Mouse (Mus musculus) CH12.LX (cell line): ENCODE data around the gene Fkbp1b. TPM values are rescaled to one million over a fixed set of nuclear protein-coding genes. Genes with fewer than 3 reads are reported as not detected.

Source experiments
- DNase-seq: peaks from one replicate; pipeline ENCODE4 v3.0.0-alpha.2; 2013; ENCODE audit errors: extremely low read depth
- H3K27ac ChIP-seq: 2 replicates; pipeline ENCODE4 v1.5.1; 2012; ENCODE audit warnings: low read depth, mild to moderate bottlenecking, control low read depth, moderate library complexity; ENCODE audit not compliant: insufficient read depth
- H3K27me3 ChIP-seq: replicated peaks from 2 replicates; pipeline ENCODE3; 2012; ENCODE audit warnings: inconsistent platforms
- H3K36me3 ChIP-seq, 2 experiments: replicated peaks in 1 of 2; 2 replicates each; pipeline versions ENCODE3 to v1.6.1; 2012; ENCODE audit warnings: inconsistent platforms in 1 of 2, low read length in 1 of 2, mild to moderate bottlenecking in 1 of 2, mixed read lengths in 1 of 2, moderate library complexity in 1 of 2; ENCODE audit not compliant: control insufficient read depth in 1 of 2, insufficient read depth in 1 of 2
- H3K4me1 ChIP-seq, 2 experiments: 2 replicates each; pipeline ENCODE4 v1.6.1; 2012; ENCODE audit warnings: inconsistent platforms in 1 of 2, moderate library complexity in 1 of 2; ENCODE audit not compliant: insufficient read depth in 2 of 2, control insufficient read depth in 1 of 2
- H3K4me2 ChIP-seq: 2 replicates; pipeline ENCODE4 v1.6.1; 2012; ENCODE audit warnings: low read depth, mild to moderate bottlenecking, control low read depth; ENCODE audit not compliant: poor library complexity, insufficient read depth, severe bottlenecking
- H3K4me3 ChIP-seq, 3 experiments: fragments of 150-350 bp in 1 of 3; sonication (generic) in 1 of 3; replicated peaks in 1 of 3; 2 replicates each; pipeline versions ENCODE3 to v1.5.1; 2011 to 2012; ENCODE audit warnings: low read depth in 2 of 3, low read length in 2 of 3, mild to moderate bottlenecking in 2 of 3, moderate library complexity in 2 of 3, control low read depth in 1 of 3, improper control_type of control experiment in 1 of 3, inconsistent platforms in 1 of 3, mixed read lengths in 1 of 3; ENCODE audit not compliant: poor library complexity in 1 of 3
- H3K79me2 ChIP-seq: replicated peaks from 2 replicates; pipeline ENCODE4 v1.6.1; 2012; ENCODE audit warnings: mild to moderate bottlenecking, moderate library complexity; ENCODE audit not compliant: control insufficient read depth, poor library complexity, insufficient read depth, severe bottlenecking; ENCODE audit errors: extremely low read depth
- H3K9ac ChIP-seq: 2 replicates; pipeline ENCODE4 v1.6.1; 2012; ENCODE audit warnings: low read depth, mild to moderate bottlenecking, control low read depth, moderate library complexity; ENCODE audit not compliant: insufficient read depth
- H3K9me3 ChIP-seq: replicated peaks from 2 replicates; pipeline ENCODE3; 2012; ENCODE audit warnings: low read length, inconsistent platforms, mixed read lengths
- CHD1 ChIP-seq: IDR thresholded peaks from 2 replicates; pipeline ENCODE4 v1.6.1; 2012; ENCODE audit warnings: low read depth, low read length, improper control_type of control experiment, inconsistent platforms
- CHD2 ChIP-seq: IDR thresholded peaks from 2 replicates; pipeline ENCODE4 v1.6.1; 2011; ENCODE audit warnings: low read length, improper control_type of control experiment
- CTCF ChIP-seq, 2 experiments: IDR thresholded peaks in 1 of 2; conservative IDR thresholded peaks in 1 of 2; 2 replicates each; pipeline ENCODE4 v1.5.1; 2011 to 2012; ENCODE audit warnings: low read depth in 2 of 2, low read length in 2 of 2, improper control_type of control experiment in 1 of 2, inconsistent platforms in 1 of 2, mild to moderate bottlenecking in 1 of 2, moderate library complexity in 1 of 2
- ELF1 ChIP-seq: IDR thresholded peaks from 2 replicates; pipeline ENCODE4 v1.6.1; 2014; ENCODE audit warnings: low read depth, mild to moderate bottlenecking, inconsistent platforms, low read length, improper control_type of control experiment
- ETS1 ChIP-seq: conservative IDR thresholded peaks from 2 replicates; pipeline ENCODE4 v1.6.1; 2012; ENCODE audit warnings: low read depth, mild to moderate bottlenecking, inconsistent platforms, low read length, improper control_type of control experiment, moderate library complexity
- GABPA ChIP-seq: IDR thresholded peaks from 2 replicates; pipeline ENCODE4 v1.6.1; 2012; ENCODE audit warnings: low read depth, low read length, improper control_type of control experiment, inconsistent platforms; ENCODE audit not compliant: insufficient replicate concordance
- IRF4 ChIP-seq: IDR thresholded peaks from 2 replicates; pipeline ENCODE4 v1.6.1; 2014; ENCODE audit warnings: low read depth, mild to moderate bottlenecking, inconsistent platforms, low read length, improper control_type of control experiment
- JUN ChIP-seq: IDR thresholded peaks from 2 replicates; pipeline ENCODE4 v1.6.1; 2011; ENCODE audit warnings: low read depth, mild to moderate bottlenecking, low read length, improper control_type of control experiment, moderate library complexity; ENCODE audit not compliant: insufficient read depth
- JUND ChIP-seq: conservative IDR thresholded peaks from 2 replicates; pipeline ENCODE4 v1.6.1; 2011; ENCODE audit warnings: low read depth, low read length, improper control_type of control experiment
- KAT2A ChIP-seq: IDR thresholded peaks from 2 replicates; pipeline ENCODE4 v1.6.1; 2012; ENCODE audit warnings: low read length, improper control_type of control experiment, inconsistent platforms; ENCODE audit not compliant: insufficient replicate concordance
- MEF2A ChIP-seq: IDR thresholded peaks from 2 replicates; pipeline ENCODE4 v1.6.1; 2014; ENCODE audit warnings: low read depth, mild to moderate bottlenecking, inconsistent platforms, low read length, improper control_type of control experiment, borderline replicate concordance
- MXI1 ChIP-seq: IDR thresholded peaks from 2 replicates; pipeline ENCODE4 v1.6.1; 2011; ENCODE audit warnings: mild to moderate bottlenecking, low read depth, low read length, improper control_type of control experiment
- PAX5 ChIP-seq: IDR thresholded peaks from 2 replicates; pipeline ENCODE4 v1.6.1; 2012; ENCODE audit warnings: low read length, inconsistent platforms, mixed read lengths
- POLR2A ChIP-seq: IDR thresholded peaks from 2 replicates; pipeline ENCODE4 v1.6.1; 2011; ENCODE audit warnings: low read depth, mild to moderate bottlenecking, improper control_type of control experiment, low read length
- RAD21 ChIP-seq: IDR thresholded peaks from 2 replicates; pipeline ENCODE4 v1.6.1; 2011; ENCODE audit warnings: low read depth, mild to moderate bottlenecking, low read length, improper control_type of control experiment, moderate library complexity
- RCOR1 ChIP-seq: conservative IDR thresholded peaks from 2 replicates; pipeline ENCODE4 v1.6.1; 2012; ENCODE audit warnings: low read depth, mild to moderate bottlenecking, inconsistent platforms, low read length, improper control_type of control experiment
- SIN3A ChIP-seq: IDR thresholded peaks from 2 replicates; pipeline ENCODE4 v1.6.1; 2012; ENCODE audit warnings: low read length, improper control_type of control experiment, inconsistent platforms
- TBP ChIP-seq: conservative IDR thresholded peaks from 2 replicates; pipeline ENCODE4 v1.6.1; 2011; ENCODE audit warnings: low read depth, low read length, improper control_type of control experiment
- USF1 ChIP-seq: IDR thresholded peaks from 2 replicates; pipeline ENCODE4 v1.6.1; 2014; ENCODE audit warnings: low read depth, mild to moderate bottlenecking, inconsistent platforms, low read length, improper control_type of control experiment
- ZKSCAN1 ChIP-seq: IDR thresholded peaks from 2 replicates; pipeline ENCODE4 v1.6.1; 2012; ENCODE audit warnings: low read depth, inconsistent platforms, low read length, improper control_type of control experiment, borderline replicate concordance
- ZMIZ1 ChIP-seq: IDR thresholded peaks from 2 replicates; pipeline ENCODE4 v1.6.1; 2012; ENCODE audit warnings: low read depth, mild to moderate bottlenecking, inconsistent platforms, low read length, improper control_type of control experiment
- ZNF384 ChIP-seq: IDR thresholded peaks from 2 replicates; pipeline ENCODE4 v1.6.1; 2012; ENCODE audit warnings: low read depth, low read length, improper control_type of control experiment, inconsistent platforms
- dilution Hi-C: fragments of 300-500 bp; cut with MboI; formaldehyde crosslinking; loops from 2 replicates; pipeline ENCODE4 v1.14.3; 2020; ENCODE audit warnings: low sequenced_read_pairs; ENCODE audit not compliant: extremely low pct_unique_long_range_greater_than_20kb, extremely low pct_ligation_motif_present
- in situ Hi-C: fragments of 300-500 bp; cut with MboI; formaldehyde crosslinking; loops from 3 replicates; pipeline ENCODE4 v1.14.3; 2019; ENCODE audit warnings: low sequenced_read_pairs, low pct_ligation_motif_present, low pct_unique_long_range_greater_than_20kb, mixed read lengths
- polyA plus RNA-seq: library from polyadenylated mRNA; unstranded; fragments of >175 nt; gene quantifications from 2 replicates; pipeline ENCODE4 v1.2.1, GENCODE M21; 2012; ENCODE audit warnings: low read depth; ENCODE audit not compliant: insufficient read length
- total RNA-seq, 2 experiments: library from RNA; depleted of rRNA; stranded (reverse); fragments of 300-350 nt in 1 of 2; fragments of >200 nt in 1 of 2; gene quantifications; 2 replicates each; pipeline ENCODE4 v1.2.3; 2012 to 2014

Gene Fkbp1b
- total and polyA plus RNA-seq, 3 experiments = 0.38 TPM; not detected in 2

DNA sequence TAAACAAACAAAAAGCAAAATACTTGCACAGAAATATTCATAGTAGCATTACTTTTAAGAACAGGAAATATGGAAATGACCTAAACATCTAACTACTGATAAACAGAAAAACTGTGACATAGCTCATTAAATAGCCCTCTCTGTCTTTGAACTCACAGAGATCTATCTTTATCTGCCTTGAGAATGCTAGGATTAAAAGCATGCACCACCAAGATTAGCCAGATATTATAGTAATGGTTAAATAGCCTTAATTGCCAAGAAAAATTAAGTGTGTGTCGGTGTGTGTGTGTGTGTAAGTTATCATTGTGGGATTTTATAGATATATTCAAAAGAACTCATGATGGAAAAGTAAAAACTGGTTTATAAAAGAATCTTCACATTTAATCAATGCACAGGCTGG, 48.5 kb upstream of the Fkbp1b start:
- no peaks in the 10 kb centered on the region for H3K27me3 ChIP-seq
- TF ChIP-seq CHD1 (no peak), MEF2A (no peak), RCOR1 (no peak), POLR2A (no peak), IRF4 (no peak), ETS1 (no peak), CHD2 (no peak), ZMIZ1 (no peak), USF1 (no peak), ZKSCAN1 (no peak), ELF1 (no peak), ZNF384 (no peak), GABPA (no peak), JUN (no peak)
- TF ChIP-seq, all 38 proteins: peak for 0
- Histone ChIP-seq H3K4me2 (no peak overlapping the region), H3K9me3 (no peaks in the 10 kb centered on the region), H3K36me3 (peaks cover 18 to 57% of the 10 kb centered on the region in 2 experiments), H3K79me2 (no peaks in the 10 kb centered on the region; the same call in 1 of the 2 replicates), H3K4me3 (no peak overlapping the region), H3K9ac (no peak overlapping the region), H3K4me1 (no peaks in the 10 kb centered on the region; a peak in 1 of 4 replicates), H3K27ac (no peak overlapping the region)
- DNase-seq = no peak
- dilution Hi-C loops = no loop called here
- in situ Hi-C loops = no loop called here

GRCm38 (mm10) chr12:4889251-4889650, 47.9 kb upstream of the Fkbp1b start:
- dilution Hi-C loops = no loop called here
- Histone ChIP-seq H3K27ac (no peak overlapping the region), H3K36me3 (peaks cover 18 to 57% of the 10 kb centered on the region in 2 experiments), H3K4me1 (no peaks in the 10 kb centered on the region; a peak in 1 of 4 replicates), H3K27me3 (no peaks in the 10 kb centered on the region), H3K9me3 (no peaks in the 10 kb centered on the region), H3K9ac (no peak overlapping the region), H3K4me3 (no peak overlapping the region), H3K79me2 (no peaks in the 10 kb centered on the region; the same call in 1 of the 2 replicates), H3K4me2 (no peak overlapping the region)
- DNase-seq = no peak
- in situ Hi-C loops = no loop called here
- TF ChIP-seq JUND = no peak
- TF ChIP-seq SIN3A = no peak
- TF ChIP-seq RAD21 = no peak
- no peak for TF ChIP-seq KAT2A
- TF ChIP-seq PAX5 = no peak
- no peak for TF ChIP-seq CHD2
- no peak for TF ChIP-seq ZNF384
- TF ChIP-seq MXI1 = no peak
- TF ChIP-seq CTCF (conservative IDR thresholded peaks at IDR 0.05 in 1 of 2, IDR thresholded peaks at IDR 0.05 in 1 of 2; ENCODE audit: low read depth in 2 of 2, low read length in 2 of 2) = no peak
- no peak for TF ChIP-seq ETS1
- no peak for TF ChIP-seq TBP
